Mouse (Mus musculus): ENCODE measurements around the gene Atp2b1. TPM values are rescaled to one million over a fixed set of nuclear protein-coding genes. Genes with fewer than 3 reads are reported as not detected.

Gene Atp2b1
- polyA plus RNA-seq, 1 experiment from 2014 or later = 168 TPM

DNA sequence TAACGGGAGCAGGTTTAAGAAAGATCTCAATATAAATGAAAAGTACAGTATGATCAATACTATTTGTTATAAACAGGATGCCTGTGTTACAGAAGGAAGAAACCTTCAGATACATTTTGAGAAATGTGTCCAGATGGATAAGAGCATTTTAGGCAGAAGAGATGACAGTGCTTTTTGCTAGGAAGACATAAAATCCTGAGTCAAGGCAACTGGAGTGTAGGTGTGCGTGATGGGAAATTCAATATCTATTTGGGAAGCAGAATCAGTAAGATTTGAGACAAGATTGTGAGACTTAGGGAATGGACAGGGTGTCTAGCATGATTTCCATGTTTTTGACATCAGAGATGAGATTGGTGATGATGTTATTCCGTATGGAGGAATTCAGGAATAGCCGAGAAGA lies 22.8 kb upstream of the Atp2b1 start:
- 93% methylated on average over 4 of the region's 4 CpGs for WGBS
- peaks cover 5% of the 10 kb centered on the region; the same call in 1 of the 2 replicates for H3K9me3 ChIP-seq (replicated peaks)
- no peak overlapping the region for H3K27ac ChIP-seq
- no peaks in the 10 kb centered on the region for H3K36me3 ChIP-seq
- no peak for ATAC-seq (replicated peaks; ENCODE audit: low FRiP score)
- H3K9ac ChIP-seq = no peak overlapping the region
- H3K4me1 ChIP-seq = no peaks in the 10 kb centered on the region
- no peak overlapping the region for H3K4me3 ChIP-seq (replicated peaks)
- no peaks in the 10 kb centered on the region for H3K27me3 ChIP-seq
- H3K4me2 ChIP-seq = no peak overlapping the region

DNA sequence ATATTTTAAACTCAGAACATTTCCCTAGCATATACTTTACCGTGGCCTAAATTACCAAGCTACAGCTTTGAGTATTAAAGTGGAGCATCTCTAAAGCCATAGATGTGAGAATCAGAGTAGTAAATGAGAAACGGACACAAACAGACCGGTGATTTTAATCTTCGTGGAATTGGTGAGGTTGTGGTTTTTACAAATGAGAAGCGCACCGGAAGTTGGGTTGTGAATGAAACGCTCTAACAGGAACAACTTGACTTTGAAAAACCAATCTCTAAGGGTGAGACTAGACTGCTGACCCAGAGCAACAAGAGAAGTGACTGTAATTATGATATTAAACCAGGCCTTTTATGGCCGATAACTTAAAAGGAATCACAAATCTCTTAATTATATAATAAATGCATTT lies 16.7 kb upstream of the Atp2b1 start:
- WGBS = 93% methylated on average over 8 of the region's 8 CpGs
- H3K9me3 ChIP-seq (replicated peaks) = no peaks in the 10 kb centered on the region
- no peaks in the 10 kb centered on the region for H3K4me1 ChIP-seq
- no peak overlapping the region for H3K27ac ChIP-seq
- no peaks in the 10 kb centered on the region for H3K27me3 ChIP-seq
- H3K4me2 ChIP-seq = no peak overlapping the region
- no peak overlapping the region for H3K4me3 ChIP-seq (replicated peaks)
- no peaks in the 10 kb centered on the region for H3K36me3 ChIP-seq
- ATAC-seq (replicated peaks; ENCODE audit: low FRiP score) = no peak
- no peak overlapping the region for H3K9ac ChIP-seq

DNA sequence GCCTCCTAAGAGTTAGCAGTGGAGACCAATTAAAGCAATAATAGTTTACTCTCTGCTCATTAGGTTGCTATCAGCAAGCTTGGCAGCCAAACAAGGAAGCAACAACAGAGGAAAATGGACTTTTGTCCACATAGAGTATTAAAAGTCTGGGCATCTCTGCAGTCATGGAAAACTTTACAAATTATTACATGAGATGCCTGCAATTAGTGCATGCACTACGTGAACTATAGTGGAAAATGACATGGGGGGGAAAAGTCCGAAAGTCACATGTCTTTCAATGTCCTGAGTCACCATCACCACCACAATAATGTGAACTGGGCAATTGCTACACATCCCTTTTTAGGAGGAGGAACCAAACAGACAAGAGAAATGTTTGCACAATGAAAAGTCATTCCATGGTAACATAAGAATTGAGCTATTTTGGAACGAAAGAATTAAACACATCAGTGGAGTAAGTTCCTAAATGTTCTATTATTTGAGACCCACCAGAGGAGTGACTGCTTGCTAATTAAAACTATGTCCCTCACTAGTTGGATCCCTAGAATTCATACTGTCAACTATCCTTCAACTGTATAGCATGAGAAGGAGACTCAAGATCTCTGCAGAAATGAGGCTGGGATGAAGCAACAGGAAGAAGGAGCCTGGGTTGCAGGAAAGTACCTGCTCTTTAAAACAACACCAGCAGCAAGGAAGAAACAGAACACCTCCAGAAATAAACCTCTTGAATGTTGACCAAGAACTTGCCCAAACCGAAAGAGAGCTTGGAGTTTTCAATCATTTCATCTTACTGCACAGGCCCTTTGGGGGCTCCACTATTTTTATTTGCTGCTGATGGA lies 16.1 kb upstream of the Atp2b1 start:
- no peak overlapping the region for H3K4me2 ChIP-seq

DNA sequence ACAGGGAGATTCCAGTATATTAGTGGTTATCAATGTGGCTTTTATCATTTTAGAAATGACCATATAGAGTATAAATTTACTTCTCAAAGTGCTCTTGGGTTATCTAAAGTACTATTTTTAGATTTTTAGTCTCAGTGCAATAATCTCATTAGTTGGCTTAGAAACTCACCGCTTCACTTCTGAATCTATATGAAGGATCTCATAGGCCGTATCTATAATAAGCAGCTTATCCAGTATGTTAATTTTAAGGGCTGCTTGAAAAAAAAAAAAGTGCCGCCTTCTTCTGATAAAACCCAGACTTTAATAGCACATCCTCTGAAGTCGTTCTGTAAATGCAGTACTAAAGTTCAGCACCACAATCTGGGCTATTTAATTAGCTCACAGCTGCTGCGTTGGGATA lies 12.7 kb upstream of the Atp2b1 start:
- H3K9me3 ChIP-seq (replicated peaks) = no peaks in the 10 kb centered on the region
- no peak overlapping the region for H3K27ac ChIP-seq
- WGBS = 78% methylated on average over 5 of the region's 5 CpGs
- no peak overlapping the region for H3K4me3 ChIP-seq (replicated peaks)
- H3K4me2 ChIP-seq = no peak overlapping the region
- no peak for ATAC-seq (replicated peaks; ENCODE audit: low FRiP score)
- no peaks in the 10 kb centered on the region for H3K27me3 ChIP-seq
- no peaks in the 10 kb centered on the region for H3K36me3 ChIP-seq
- no peak overlapping the region for H3K9ac ChIP-seq
- H3K4me1 ChIP-seq = no peaks in the 10 kb centered on the region

More for the DNA sequence above, 16.1 kb upstream of the Atp2b1 start:
- Histone ChIP-seq H3K36me3 (no peaks in the 10 kb centered on the region), H3K9ac (no peak overlapping the region), H3K4me1 (no peaks in the 10 kb centered on the region), H3K27me3 (no peaks in the 10 kb centered on the region), H3K9me3 (replicated peaks) (no peaks in the 10 kb centered on the region), H3K4me3 (replicated peaks) (no peak overlapping the region), H3K27ac (no peak overlapping the region)
- WGBS = 90% methylated on average over 4 of the region's 4 CpGs
- ATAC-seq (replicated peaks; ENCODE audit: low FRiP score) = no peak

DNA sequence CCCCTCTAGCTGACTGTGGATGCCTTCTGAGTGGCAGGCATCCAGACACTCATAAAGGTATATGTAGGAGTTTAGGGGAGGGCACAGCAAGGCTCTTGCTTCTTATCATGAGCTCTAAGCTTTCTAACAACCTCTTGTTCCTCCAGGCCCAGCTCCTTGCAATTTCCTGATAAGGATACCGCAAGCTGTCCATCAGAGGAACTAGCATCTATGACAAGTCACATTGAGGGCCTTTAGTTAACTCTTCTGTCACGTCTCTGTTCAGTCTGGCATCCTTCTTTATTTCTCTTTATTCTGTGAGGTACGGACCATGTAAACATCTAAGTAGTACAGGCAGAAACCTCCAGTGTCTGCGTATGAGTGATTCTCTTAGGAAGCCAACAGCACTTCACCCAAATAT lies 8.2 kb upstream of the Atp2b1 start:
- no peaks in the 10 kb centered on the region for H3K36me3 ChIP-seq
- peak; percentile 66; the same call in 1 of the 2 replicates for ATAC-seq (replicated peaks; ENCODE audit: low FRiP score)
- H3K27me3 ChIP-seq = no peaks in the 10 kb centered on the region
- H3K4me3 ChIP-seq (replicated peaks) = no peak overlapping the region
- no peaks in the 10 kb centered on the region for H3K9me3 ChIP-seq (replicated peaks)
- no peaks in the 10 kb centered on the region for H3K4me1 ChIP-seq
- 87% methylated on average over 4 of the region's 4 CpGs for WGBS
- no peak overlapping the region for H3K9ac ChIP-seq
- no peak overlapping the region for H3K27ac ChIP-seq
- H3K4me2 ChIP-seq = no peak overlapping the region

DNA sequence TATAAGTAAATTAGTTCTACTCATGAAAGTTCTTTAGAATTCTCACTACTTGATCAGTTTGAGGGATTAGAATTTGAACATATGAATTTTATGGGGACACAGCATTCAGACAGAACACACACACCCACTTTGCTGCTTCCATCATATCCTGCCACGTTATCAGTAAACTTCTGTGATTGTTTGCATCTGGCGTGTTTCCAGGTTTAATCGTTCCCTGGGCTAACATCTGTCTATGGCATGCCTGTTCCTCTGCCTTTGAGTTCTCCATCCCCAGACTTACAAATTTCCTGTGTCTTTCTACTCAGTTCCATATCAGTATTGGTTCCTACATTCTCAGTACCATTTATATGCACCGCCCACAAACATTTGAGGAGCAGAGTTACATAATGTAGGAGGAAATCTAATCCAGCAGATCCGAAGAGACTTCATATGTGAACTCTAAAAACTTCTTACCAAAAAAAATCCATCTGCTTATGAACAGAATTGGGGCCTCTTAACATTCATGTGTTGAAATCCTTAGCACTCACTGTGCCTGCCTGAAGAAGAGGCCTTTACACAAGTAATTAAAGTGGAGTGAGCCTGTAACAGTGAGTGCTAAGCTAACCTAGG lies 7.2 kb upstream of the Atp2b1 start:
- Histone ChIP-seq H3K36me3 (no peaks in the 10 kb centered on the region), H3K9me3 (replicated peaks) (no peaks in the 10 kb centered on the region), H3K27ac (no peak overlapping the region), H3K27me3 (no peaks in the 10 kb centered on the region), H3K4me2 (no peak overlapping the region), H3K9ac (no peak overlapping the region), H3K4me3 (replicated peaks) (no peak overlapping the region), H3K4me1 (no peaks in the 10 kb centered on the region)
- WGBS = 73% methylated on average over 5 of the region's 5 CpGs
- ATAC-seq (replicated peaks; ENCODE audit: low FRiP score) = no peak

DNA sequence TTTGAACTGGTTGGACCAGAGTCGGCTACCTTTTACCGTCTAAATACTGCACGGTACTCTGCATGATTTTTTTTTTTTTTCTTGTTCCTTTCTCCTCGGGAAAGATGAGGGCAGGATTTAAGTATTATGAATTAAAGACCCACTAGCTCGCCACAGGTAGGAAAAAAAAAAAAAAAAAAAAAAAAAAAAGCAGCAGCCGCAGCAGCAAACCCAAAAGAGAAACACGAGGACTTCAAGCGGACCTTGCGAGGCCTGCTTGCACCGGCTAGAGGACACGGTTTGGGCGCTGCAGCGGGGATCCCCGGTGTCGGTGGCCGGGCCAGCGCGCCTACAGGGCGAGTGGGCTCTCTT lies 621 bp upstream of the Atp2b1 start:
- ATAC-seq (replicated peaks; ENCODE audit: low FRiP score) = no peak
- peaks cover 16% of the 10 kb centered on the region for H3K4me1 ChIP-seq
- no peaks in the 10 kb centered on the region for H3K27me3 ChIP-seq
- no peaks in the 10 kb centered on the region for H3K9me3 ChIP-seq (replicated peaks)
- peak overlapping the region; percentile 62 for H3K4me2 ChIP-seq
- peak overlapping the region; percentile 94 for H3K9ac ChIP-seq
- H3K4me3 ChIP-seq (replicated peaks) = peak overlapping the region; percentile 98
- no peaks in the 10 kb centered on the region for H3K36me3 ChIP-seq
- H3K27ac ChIP-seq = peak overlapping the region; percentile 99
- WGBS = under 1% methylated on average over 19 of the region's 19 CpGs

DNA sequence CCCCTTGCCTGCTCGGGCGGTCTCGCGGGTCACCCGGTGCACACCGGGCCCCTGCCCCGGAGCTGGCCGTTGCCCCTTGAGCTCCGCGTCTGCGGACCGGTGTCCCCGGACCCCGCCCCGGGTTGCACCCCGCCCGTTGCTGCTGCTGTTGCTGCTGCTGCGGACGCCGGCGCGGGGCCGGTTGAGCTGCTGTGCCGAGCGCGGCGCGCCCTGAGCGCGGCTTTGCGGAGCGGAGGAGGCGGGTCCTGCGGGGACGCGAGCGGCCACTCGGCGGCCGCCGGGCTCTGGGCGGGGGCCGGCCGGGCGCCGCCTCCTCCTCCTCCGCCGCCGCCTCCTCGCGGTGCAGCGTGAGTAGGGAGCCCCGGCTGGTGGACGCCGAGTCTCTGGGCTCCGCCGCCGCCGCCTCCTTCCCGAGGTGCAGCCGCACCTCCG lies 620 bp downstream of the Atp2b1 start:
- H3K4me3 ChIP-seq (replicated peaks) = peak overlapping the region; percentile 98
- peak overlapping the region; percentile 88 for H3K4me2 ChIP-seq
- H3K27me3 ChIP-seq = no peaks in the 10 kb centered on the region
- H3K36me3 ChIP-seq = no peaks in the 10 kb centered on the region
- H3K9ac ChIP-seq = peak overlapping the region; percentile 94
- H3K27ac ChIP-seq = peak overlapping the region; percentile 99
- H3K9me3 ChIP-seq (replicated peaks) = no peaks in the 10 kb centered on the region
- H3K4me1 ChIP-seq = peaks cover 16% of the 10 kb centered on the region
- peak; percentile 88 for ATAC-seq (replicated peaks; ENCODE audit: low FRiP score)
- WGBS = 0% methylated on average over 35 of the region's 62 CpGs

DNA sequence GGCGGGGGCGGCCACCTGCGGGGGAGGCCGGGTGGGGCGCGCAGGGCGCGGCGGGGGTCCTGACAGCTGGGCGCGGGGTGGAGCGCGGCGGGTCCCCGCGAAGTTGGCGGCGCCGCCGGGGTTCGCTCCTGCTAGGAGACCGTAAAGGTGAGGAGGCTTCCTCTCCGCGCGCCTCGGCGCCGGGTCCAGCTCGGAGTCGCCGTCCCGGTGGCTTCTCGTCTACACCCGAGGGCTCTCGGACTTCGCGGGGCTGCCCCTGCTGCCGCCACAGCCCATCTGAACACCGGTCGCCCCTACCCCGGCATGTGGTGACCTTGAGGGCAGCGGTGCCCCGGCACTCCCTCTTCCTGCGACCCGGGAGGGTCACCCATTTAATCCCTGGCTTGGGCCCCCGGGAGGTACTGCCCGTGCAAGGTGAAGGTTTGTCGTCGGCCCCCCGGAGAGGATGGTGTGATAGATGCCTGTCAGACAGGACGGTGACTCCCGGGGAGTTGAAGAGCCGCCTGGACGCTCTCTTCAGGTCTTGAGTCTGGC lies 1.3 kb downstream of the Atp2b1 start:
- Histone ChIP-seq H3K36me3 (no peaks in the 10 kb centered on the region), H3K9ac (peak overlapping the region; percentile 94), H3K9me3 (replicated peaks) (no peaks in the 10 kb centered on the region), H3K27ac (peak overlapping the region; percentile 99), H3K4me2 (peak overlapping the region; percentile 88), H3K4me1 (peaks cover 16% of the 10 kb centered on the region), H3K4me3 (replicated peaks) (peak overlapping the region; percentile 98), H3K27me3 (no peaks in the 10 kb centered on the region)
- WGBS = under 1% methylated on average over 50 of the region's 54 CpGs
- ATAC-seq (replicated peaks; ENCODE audit: low FRiP score) = peak; percentile 4; the same call in 1 of the 2 replicates

DNA sequence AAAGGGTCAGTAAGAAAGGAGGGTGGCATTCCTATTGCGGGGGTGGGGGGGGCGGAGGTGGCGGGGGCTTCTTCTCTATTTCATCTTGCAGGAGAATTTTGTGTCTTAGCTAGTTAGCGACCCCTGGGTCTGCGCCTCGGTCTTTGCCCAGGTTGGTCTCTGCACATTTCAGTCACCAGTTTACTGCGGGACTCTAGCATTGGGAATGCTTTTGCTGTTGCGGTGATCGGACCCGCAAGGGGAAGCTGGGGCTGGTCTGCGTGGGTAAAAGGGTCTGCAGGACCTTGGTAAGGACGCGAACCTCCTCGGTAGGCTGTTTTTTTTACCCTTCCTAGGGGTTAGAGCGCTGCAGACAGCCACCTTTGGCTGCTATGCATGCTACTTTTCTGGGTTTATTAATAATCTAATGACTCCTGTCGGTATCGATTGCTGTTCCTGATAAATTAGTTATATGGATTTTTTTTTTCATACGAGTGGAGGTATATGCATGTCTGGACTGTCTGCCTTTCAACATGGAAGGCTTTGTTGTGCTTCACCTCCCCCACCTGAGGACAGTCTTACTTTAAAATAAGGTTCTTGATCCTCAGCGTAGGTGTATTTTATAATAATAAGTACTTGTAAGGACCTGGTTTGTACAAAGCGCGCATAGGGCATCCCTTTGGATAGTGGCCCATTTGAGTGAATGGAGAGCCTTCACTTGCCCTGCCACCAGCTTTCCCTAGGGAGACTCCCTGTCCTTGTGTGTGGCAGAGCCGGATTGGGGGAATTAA lies 2.0 kb downstream of the Atp2b1 start:
- WGBS = 8% methylated on average over 22 of the region's 22 CpGs
- no peak for ATAC-seq (replicated peaks; ENCODE audit: low FRiP score)

DNA sequence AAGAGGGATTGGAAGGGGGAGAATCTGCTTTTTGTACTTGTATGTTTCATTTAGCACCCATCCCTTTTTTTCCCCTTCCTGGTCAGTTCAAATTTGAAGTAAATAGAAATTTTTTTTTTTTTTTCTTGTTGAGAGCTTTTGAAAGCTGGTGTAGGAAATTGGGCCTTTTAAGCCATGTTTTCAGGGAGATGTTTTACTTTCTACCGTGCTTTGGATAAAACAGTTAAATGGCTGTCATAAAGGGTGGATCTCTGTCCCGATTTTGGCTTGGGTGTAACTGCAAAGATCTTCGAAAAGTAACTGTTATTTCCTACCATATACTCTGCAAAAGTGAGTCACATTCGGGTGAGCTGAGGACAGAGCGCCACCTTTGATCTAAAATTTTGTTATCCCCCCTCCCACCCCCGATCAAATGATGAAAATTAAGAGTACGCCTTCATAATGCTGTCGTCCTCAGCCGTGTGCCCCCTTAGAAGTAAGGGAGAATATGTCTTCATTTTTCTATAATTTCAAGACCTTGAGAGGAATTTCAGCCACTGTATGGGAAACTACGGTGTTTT lies 2.7 kb downstream of the Atp2b1 start:
- Histone ChIP-seq H3K4me2 (peak overlapping the region; percentile 88), H3K9ac (no peak overlapping the region), H3K4me1 (peaks cover 19% of the 10 kb centered on the region), H3K36me3 (no peaks in the 10 kb centered on the region), H3K9me3 (replicated peaks) (no peaks in the 10 kb centered on the region), H3K27ac (no peak overlapping the region), H3K27me3 (no peaks in the 10 kb centered on the region), H3K4me3 (replicated peaks) (peak overlapping the region; percentile 98)
- WGBS = 55% methylated on average over 10 of the region's 10 CpGs
- ATAC-seq (replicated peaks; ENCODE audit: low FRiP score) = no peak

More for the DNA sequence above, 2.0 kb downstream of the Atp2b1 start:
- Histone ChIP-seq H3K4me1 (peaks cover 19% of the 10 kb centered on the region), H3K27me3 (no peaks in the 10 kb centered on the region), H3K9ac (peak overlapping the region; percentile 94), H3K36me3 (no peaks in the 10 kb centered on the region), H3K4me3 (replicated peaks) (peak overlapping the region; percentile 98), H3K4me2 (peak overlapping the region; percentile 88), H3K9me3 (replicated peaks) (no peaks in the 10 kb centered on the region), H3K27ac (peak overlapping the region; percentile 99)

Data from kidney, embryonic 15.5 days (tissue).